In genomic region chr2:61013006-61013405, GRCm38 (mm10) we compare ENCODE assay signal across 14 mouse cellular contexts. TPM values are rescaled to one million over a fixed set of nuclear protein-coding genes. Genes with fewer than 3 reads are reported as not detected.
DNase-seq lines count a peak whose midpoint lies in the region; ATAC-seq and TF ChIP-seq lines count a peak whose summit lies in the region.
"Had no signal": no experiment of that assay in that cellular context is flagged by ENCODE, and none has a peak within 500 bp of the region (broad histone marks: within the 10 kb centered on the region; RNA-seq: fewer than 3 reads in every experiment).

No protein-coding gene starts in this region.

- DNase-seq in heart, postnatal 10 days = peak; percentile 20 to 26
- no peak for DNase-seq in heart, adult 8-10 months (ENCODE audit: low spot score)
- DNase-seq in lung, embryonic 14.5 days = peak; percentile 65
- DNase-seq in lung, adult 2 months = no peak
- no peak for DNase-seq in ovary, adult 18-20 months (ENCODE audit: low spot score)
- DNase-seq in right cerebral cortex, postnatal 4 days = no peak
- DNase-seq: cerebellum, adult 11 months; gastrocnemius, postnatal 25 days; heart, postnatal 36 days; layer of hippocampus, postnatal 36 days had no signal

- no peaks in the 10 kb centered on the region for H3K36me3 ChIP-seq in lung, embryonic 14.5 days (ENCODE audit: insufficient read depth)
- H3K36me3 ChIP-seq in lung, embryonic 16.5 days (ENCODE audit: control insufficient read depth, insufficient read depth, low read length) = no peaks in the 10 kb centered on the region

- no peak overlapping the region for H3K4me2 ChIP-seq in lung, embryonic 14.5 days
- no peak overlapping the region for H3K4me2 ChIP-seq in lung, embryonic 16.5 days (ENCODE audit: low read depth, low read length)

- H3K9me3 ChIP-seq in lung, embryonic 14.5 days (ENCODE audit: low read depth, low read length) = no peaks in the 10 kb centered on the region
- peaks cover 2% of the 10 kb centered on the region; the same call in 1 of the 2 replicates for H3K9me3 ChIP-seq in lung, embryonic 16.5 days (ENCODE audit: control insufficient read depth, low read length)

- H3K4me1 ChIP-seq in lung, embryonic 14.5 days (ENCODE audit: insufficient read depth) = no peaks in the 10 kb centered on the region
- no peaks in the 10 kb centered on the region; the same call in 1 of the 2 replicates for H3K4me1 ChIP-seq in lung, adult 2 months (ENCODE audit: control insufficient read depth, insufficient read depth, low read length)
- no peaks in the 10 kb centered on the region for H3K4me1 ChIP-seq in lung, embryonic 16.5 days (replicated peaks; ENCODE audit: control insufficient read depth, insufficient read depth, low read length)
- H3K4me1 ChIP-seq: megakaryocyte, embryonic 14.5 days had no signal

- no peak overlapping the region for H3K9ac ChIP-seq in lung, embryonic 14.5 days
- no peak overlapping the region for H3K9ac ChIP-seq in lung, embryonic 16.5 days (ENCODE audit: low read length)
- H3K9ac ChIP-seq: liver, embryonic 14.5 days had no signal

- ATAC-seq in lung, embryonic 14.5 days (ENCODE audit: insufficient read depth) = peak; percentile 63; the same call in 1 of the 2 replicates
- ATAC-seq in lung, embryonic 16.5 days (ENCODE audit: low read depth) = peak; percentile 45; the same call in 1 of the 2 replicates
- ATAC-seq: CD4-positive, CD25-positive, alpha-beta regulatory T cell, adult 4 months had no signal

- no peak overlapping the region for H3K4me3 ChIP-seq in lung, embryonic 14.5 days (ENCODE audit: low read depth, low read length)
- H3K4me3 ChIP-seq in lung, adult 2 months (replicated peaks; ENCODE audit: extremely low read depth, low read depth, low read length) = no peak overlapping the region
- H3K4me3 ChIP-seq in lung, embryonic 16.5 days (ENCODE audit: low read length) = no peak overlapping the region
- H3K4me3 ChIP-seq: megakaryocyte, embryonic 14.5 days had no signal

- 11% methylated on average over 6 of the region's 6 CpGs for WGBS in lung, embryonic 14.5 days
- WGBS in lung, adult 2 months = 20% methylated on average over 6 of the region's 6 CpGs
- 22% methylated on average over 6 of the region's 6 CpGs for WGBS in lung, embryonic 16.5 days

- no peak for TF ChIP-seq POLR2A in lung, adult 2 months (IDR thresholded peaks at IDR 0.05; ENCODE audit: borderline replicate concordance, extremely low read depth, low read depth, low read length)

- TF ChIP-seq CTCF in lung, embryonic 14.5 days (IDR thresholded peaks at IDR 0.05; ENCODE audit: low read depth) = no peak
- TF ChIP-seq CTCF in lung, adult 2 months (IDR thresholded peaks at IDR 0.05; ENCODE audit: insufficient read depth, low read length) = no peak

- intact Hi-C loops in heart, postnatal 10 days (cut with DNase I) = no loop called here

- H3K27ac ChIP-seq in lung, embryonic 14.5 days (ENCODE audit: low read depth) = no peak overlapping the region
- H3K27ac ChIP-seq in lung, embryonic 16.5 days (ENCODE audit: low read length) = no peak overlapping the region
- H3K27ac ChIP-seq: liver, embryonic 14.5 days had no signal

- H3K27me3 ChIP-seq in lung, embryonic 14.5 days (ENCODE audit: insufficient read depth, low read length) = no peaks in the 10 kb centered on the region
- H3K27me3 ChIP-seq in lung, embryonic 16.5 days (ENCODE audit: control insufficient read depth, insufficient read depth, low read depth, low read length) = no peaks in the 10 kb centered on the region

RNA-seq across cellular contexts. Expression of gene Rbms1, which starts 50.0 kb away (rescaled TPM):
- total RNA-seq in heart, postnatal 10 days (2021) = 10 to 100 TPM; 87.5 to 89.3 TPM
- total RNA-seq in heart, adult 8-10 months (2022) = 10 to 100 TPM; 32.4 to 42.9 (median 38.5) TPM
- polyA plus RNA-seq in lung, embryonic 14.5 days (2014; fragmentation: Nextera tagmentation; extraction: Ambion mirVana) = 127 and 136 TPM in 2 replicates
- 252 and 262 TPM in 2 replicates for polyA plus RNA-seq in lung, adult 2 months (2012; rRNA removed)
- polyA plus RNA-seq in lung, embryonic 16.5 days (2015; fragmentation: Nextera tagmentation; extraction: Ambion mirVana) = 129 and 130 TPM in 2 replicates

Comparison
In these comparisons a context has a peak if more than half of its experiments do, and no peak if none do; other contexts are left out.
1. DNase-seq: peak in heart, postnatal 10 days (2 of 2) and lung, embryonic 14.5 days (single experiment); none in heart, adult 8-10 months (single experiment), lung, adult 2 months (single experiment), ovary, adult 18-20 months (single experiment) and right cerebral cortex, postnatal 4 days (single experiment).